Mouse (Mus musculus): ENCODE measurements around the gene Aes. TPM values are rescaled to one million over a fixed set of nuclear protein-coding genes. Genes with fewer than 3 reads are reported as not detected.

Aes gene
- polyA plus RNA-seq, 1 experiment from 2014 or later: 280 TPM

GRCm38 (mm10) chr10:81604019-81604967 is 45.0 kb downstream of the Aes start:
- ATAC-seq (ENCODE audit: low FRiP score): no peak
- no peak overlapping the region for H3K4me3 ChIP-seq (ENCODE audit: low read depth, low read length)
- peaks cover 16% of the 10 kb centered on the region for H3K27me3 ChIP-seq (ENCODE audit: control insufficient read depth, insufficient read depth, low read length)
- no peak for DNase-seq (ENCODE audit: low spot score)
- peaks cover 3% of the 10 kb centered on the region; the same call in 1 of the 2 replicates for H3K4me1 ChIP-seq (replicated peaks; ENCODE audit: control insufficient read depth, insufficient read depth, low read length)
- no peak overlapping the region for H3K4me2 ChIP-seq (replicated peaks; ENCODE audit: low read depth, low read length)
- no peaks in the 10 kb centered on the region for H3K9me3 ChIP-seq (ENCODE audit: control insufficient read depth, low read length)
- H3K27ac ChIP-seq (ENCODE audit: low read depth, low read length): no peak overlapping the region
- H3K9ac ChIP-seq (ENCODE audit: low read depth, low read length): no peak overlapping the region
- H3K36me3 ChIP-seq (ENCODE audit: control insufficient read depth, insufficient read depth, low read length): no peaks in the 10 kb centered on the region
- WGBS: 81% methylated on average over 12 of the region's 12 CpGs

DNA sequence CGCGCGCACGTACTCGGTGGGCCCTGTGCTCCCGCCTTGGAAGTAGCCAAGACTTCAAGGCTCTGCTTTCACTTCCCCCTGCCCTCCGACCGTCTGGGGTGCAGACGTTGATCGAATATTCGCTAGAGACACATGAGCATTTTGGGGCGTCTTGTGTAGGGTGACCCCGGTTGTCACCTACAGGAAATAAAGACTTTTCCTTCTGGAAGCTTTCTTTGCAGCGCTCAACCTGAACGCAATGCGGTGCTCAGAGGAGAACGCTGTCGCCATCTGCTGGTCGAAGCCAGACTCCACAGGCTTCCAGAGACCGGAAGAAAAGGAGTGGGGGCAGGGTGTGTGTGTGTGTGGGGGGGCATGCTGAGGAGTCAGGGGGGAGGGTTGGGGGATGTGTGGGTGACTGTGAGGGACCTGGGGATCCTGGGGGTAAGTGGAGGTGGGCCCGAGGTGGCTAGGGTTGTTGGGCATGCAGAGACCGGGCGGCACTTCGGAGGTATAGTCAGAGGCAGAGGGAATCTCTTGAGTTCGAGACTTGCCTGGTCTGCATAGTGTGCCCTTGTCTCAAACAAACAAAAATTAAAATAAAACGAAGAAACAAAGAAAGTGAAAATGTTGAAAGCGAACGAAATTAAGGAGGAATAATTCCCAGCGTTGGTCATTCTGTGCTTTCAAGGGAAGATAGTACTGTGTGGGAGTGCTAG is 45.8 kb downstream of the Aes start:
- peaks cover 9% of the 10 kb centered on the region for H3K27me3 ChIP-seq (ENCODE audit: control insufficient read depth, insufficient read depth, low read length)
- H3K9me3 ChIP-seq (ENCODE audit: control insufficient read depth, low read length): no peaks in the 10 kb centered on the region
- peak overlapping the region; percentile 76 for H3K27ac ChIP-seq (ENCODE audit: low read depth, low read length)
- peak; percentile 28; the same call in 1 of the 2 replicates for ATAC-seq (ENCODE audit: low FRiP score)
- DNase-seq (ENCODE audit: low spot score): peak; percentile 93
- H3K4me2 ChIP-seq (replicated peaks; ENCODE audit: low read depth, low read length): peak overlapping the region; percentile 50
- H3K9ac ChIP-seq (ENCODE audit: low read depth, low read length): no peak overlapping the region; the same call in 1 of the 2 replicates
- H3K4me1 ChIP-seq (replicated peaks; ENCODE audit: control insufficient read depth, insufficient read depth, low read length): peaks cover 3% of the 10 kb centered on the region; the same call in 1 of the 2 replicates
- 21% methylated on average over 29 of the region's 29 CpGs for WGBS
- no peaks in the 10 kb centered on the region for H3K36me3 ChIP-seq (ENCODE audit: control insufficient read depth, insufficient read depth, low read length)
- peak overlapping the region; percentile 43 for H3K4me3 ChIP-seq (ENCODE audit: low read depth, low read length)

DNA sequence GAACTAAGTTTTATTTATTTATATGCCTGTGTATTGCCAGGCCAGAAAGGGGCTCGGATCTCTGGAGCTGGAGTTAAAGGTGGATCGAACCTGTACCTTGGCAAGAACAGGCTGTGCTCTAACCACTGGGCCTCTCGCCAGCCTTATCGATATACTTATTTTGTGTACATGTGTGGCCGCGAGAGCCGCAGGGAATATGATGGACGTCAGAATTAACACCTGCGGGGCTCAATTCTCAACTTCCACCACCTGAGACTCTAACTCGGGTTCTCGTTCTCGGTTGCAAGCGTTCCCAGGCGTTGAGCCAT is 46.3 kb downstream of the Aes start:
- WGBS: 5% methylated on average over 14 of the region's 14 CpGs
- no peaks in the 10 kb centered on the region for H3K36me3 ChIP-seq (ENCODE audit: control insufficient read depth, insufficient read depth, low read length)
- peak overlapping the region; percentile 50 for H3K4me2 ChIP-seq (replicated peaks; ENCODE audit: low read depth, low read length)
- peaks cover 8% of the 10 kb centered on the region for H3K27me3 ChIP-seq (ENCODE audit: control insufficient read depth, insufficient read depth, low read length)
- DNase-seq (ENCODE audit: low spot score) (no peak), ATAC-seq (ENCODE audit: low FRiP score) (peak; percentile 10)
- H3K4me3 ChIP-seq (ENCODE audit: low read depth, low read length): peak overlapping the region; percentile 43
- peaks cover 2% of the 10 kb centered on the region; the same call in 1 of the 2 replicates for H3K4me1 ChIP-seq (replicated peaks; ENCODE audit: control insufficient read depth, insufficient read depth, low read length)
- peak overlapping the region; percentile 8 for H3K9ac ChIP-seq (ENCODE audit: low read depth, low read length)
- peak overlapping the region; percentile 76 for H3K27ac ChIP-seq (ENCODE audit: low read depth, low read length)
- H3K9me3 ChIP-seq (ENCODE audit: control insufficient read depth, low read length): no peaks in the 10 kb centered on the region

DNA sequence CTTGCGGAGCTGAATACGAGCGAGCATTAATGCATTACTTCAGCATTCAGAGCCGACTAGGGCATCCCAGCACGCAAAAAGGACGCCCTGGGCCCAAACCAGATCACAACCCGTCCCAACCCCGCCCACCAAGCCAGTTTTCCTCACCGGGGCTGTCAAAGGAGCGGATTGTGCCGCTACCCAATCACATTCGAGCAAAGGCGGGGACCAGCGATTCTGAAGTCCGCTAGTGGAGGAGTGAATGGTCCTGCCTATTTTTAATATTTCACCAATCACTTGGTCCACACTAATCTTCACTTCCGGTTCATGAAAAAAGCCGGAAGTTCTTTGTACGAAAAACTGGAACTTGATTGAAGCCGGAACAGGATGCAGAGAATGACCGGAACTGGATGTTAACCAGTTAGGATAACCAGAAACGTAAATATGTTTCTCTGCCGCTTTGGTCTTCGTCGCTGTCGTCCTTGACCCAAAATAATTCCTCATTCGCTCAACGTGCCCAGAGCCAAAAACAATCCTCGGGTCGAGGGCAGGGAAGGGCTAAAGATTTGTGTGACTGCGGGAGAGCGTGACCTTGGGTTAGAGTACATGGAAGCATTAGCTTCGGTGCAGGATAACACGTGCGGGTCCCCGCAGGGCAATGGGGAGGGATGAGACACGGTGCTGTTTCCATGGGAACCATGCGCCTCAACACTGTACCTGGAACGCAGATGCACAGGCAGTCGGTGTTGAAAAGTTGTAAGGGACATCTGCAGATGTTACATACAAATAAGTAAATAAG is 46.9 kb downstream of the Aes start, which contains the start of gene BC025920:
TSS of gene BC025920 (plus strand) at position 297 of the 778 bp plus-strand sequence.
- H3K4me3 ChIP-seq (ENCODE audit: low read depth, low read length): peak within 1 kb of the TSS; percentile 43
- peaks cover 8% of the 10 kb centered on the region; the same call in 1 of the 2 replicates for H3K27me3 ChIP-seq (ENCODE audit: control insufficient read depth, insufficient read depth, low read length)
- no peaks in the 10 kb centered on the region; the same call in 1 of the 2 replicates for H3K4me1 ChIP-seq (replicated peaks; ENCODE audit: control insufficient read depth, insufficient read depth, low read length)
- ATAC-seq (ENCODE audit: low FRiP score) (peak; percentile 85), DNase-seq (ENCODE audit: low spot score) (peak; percentile 92)
- peak within 1 kb of the TSS; percentile 74 for H3K4me2 ChIP-seq (replicated peaks; ENCODE audit: low read depth, low read length)
- H3K9ac ChIP-seq (ENCODE audit: low read depth, low read length): peak within 1 kb of the TSS; percentile 55
- WGBS: under 1% methylated on average over 39 of the region's 39 CpGs
- no peaks in the 10 kb centered on the region for H3K36me3 ChIP-seq (ENCODE audit: control insufficient read depth, insufficient read depth, low read length)
- no peaks in the 10 kb centered on the region for H3K9me3 ChIP-seq (ENCODE audit: control insufficient read depth, low read length)
- peak within 1 kb of the TSS; percentile 85 for H3K27ac ChIP-seq (ENCODE audit: low read depth, low read length)

- H3K4me2 ChIP-seq (replicated peaks; ENCODE audit: low read depth, low read length): no peak overlapping the region
- no peak overlapping the region for H3K4me3 ChIP-seq (ENCODE audit: low read depth, low read length)
- H3K27ac ChIP-seq (ENCODE audit: low read depth, low read length): no peak overlapping the region
- ATAC-seq (ENCODE audit: low FRiP score) (no peak), DNase-seq (ENCODE audit: low spot score) (no peak)
- H3K9ac ChIP-seq (ENCODE audit: low read depth, low read length): no peak overlapping the region
- no peaks in the 10 kb centered on the region for H3K4me1 ChIP-seq (replicated peaks; ENCODE audit: control insufficient read depth, insufficient read depth, low read length)
- H3K27me3 ChIP-seq (ENCODE audit: control insufficient read depth, insufficient read depth, low read length): no peaks in the 10 kb centered on the region
- H3K36me3 ChIP-seq (ENCODE audit: control insufficient read depth, insufficient read depth, low read length): no peaks in the 10 kb centered on the region
- H3K9me3 ChIP-seq (ENCODE audit: control insufficient read depth, low read length): no peaks in the 10 kb centered on the region
- WGBS: 80% methylated on average over 1 of the region's 1 CpGs
Observed at GRCm38 (mm10) chr10:81608308-81608707, 49.0 kb downstream of the Aes start.

DNA sequence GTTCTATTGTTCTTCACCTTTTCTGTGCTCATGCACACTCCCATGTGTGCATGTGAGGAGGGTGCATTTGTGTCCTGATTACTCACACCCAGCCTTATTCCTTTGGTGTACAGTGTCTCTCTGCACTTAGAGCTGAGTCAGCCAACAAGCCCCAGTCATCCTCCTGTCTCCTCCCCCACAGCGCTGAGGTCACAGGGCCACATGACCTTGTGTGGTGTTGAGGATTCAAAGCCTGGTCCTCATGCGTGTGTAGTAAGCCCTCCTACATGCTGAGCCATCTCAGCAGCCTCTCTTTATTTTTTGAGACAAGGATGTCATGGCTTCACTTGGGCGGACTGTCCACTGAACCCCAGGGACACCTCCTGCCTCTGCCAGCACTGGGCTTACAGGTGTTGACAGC is 53.5 kb downstream of the Aes start:
- no peaks in the 10 kb centered on the region for H3K4me1 ChIP-seq (replicated peaks; ENCODE audit: control insufficient read depth, insufficient read depth, low read length)
- ATAC-seq (ENCODE audit: low FRiP score) (no peak), DNase-seq (ENCODE audit: low spot score) (no peak)
- H3K4me2 ChIP-seq (replicated peaks; ENCODE audit: low read depth, low read length): no peak overlapping the region
- no peak overlapping the region for H3K4me3 ChIP-seq (ENCODE audit: low read depth, low read length)
- WGBS: 66% methylated on average over 3 of the region's 3 CpGs
- no peaks in the 10 kb centered on the region for H3K9me3 ChIP-seq (ENCODE audit: control insufficient read depth, low read length)
- H3K9ac ChIP-seq (ENCODE audit: low read depth, low read length): no peak overlapping the region
- H3K27ac ChIP-seq (ENCODE audit: low read depth, low read length): no peak overlapping the region
- H3K36me3 ChIP-seq (ENCODE audit: control insufficient read depth, insufficient read depth, low read length): no peaks in the 10 kb centered on the region
- no peaks in the 10 kb centered on the region for H3K27me3 ChIP-seq (ENCODE audit: control insufficient read depth, insufficient read depth, low read length)

DNA sequence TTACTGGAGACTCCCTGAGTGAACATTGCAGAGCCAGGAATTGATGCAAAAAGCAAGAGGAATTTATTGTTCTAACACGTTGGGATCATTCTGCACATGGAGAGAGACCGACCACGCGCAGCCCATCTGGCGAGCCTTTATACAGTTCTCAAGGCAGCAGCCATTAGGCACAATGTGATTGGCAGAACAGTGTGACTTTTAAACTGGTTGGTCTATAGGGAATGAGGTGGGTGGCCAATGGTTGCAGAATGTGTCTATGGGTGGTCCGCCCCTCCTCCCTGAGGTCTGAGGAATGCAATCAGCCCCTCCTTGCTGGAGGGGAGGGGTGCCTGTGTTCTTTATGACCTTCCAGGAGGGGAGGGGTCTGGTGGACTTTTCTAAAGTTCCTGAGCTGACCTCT is 56.2 kb downstream of the Aes start:
- no peak for ATAC-seq (ENCODE audit: low FRiP score)
- no peak for DNase-seq (ENCODE audit: low spot score)
- 66% methylated on average over 6 of the region's 6 CpGs for WGBS

More for the DNA sequence above, 56.2 kb downstream of the Aes start:
- Histone ChIP-seq H3K9me3 (ENCODE audit: control insufficient read depth, low read length) (no peaks in the 10 kb centered on the region), H3K9ac (ENCODE audit: low read depth, low read length) (no peak overlapping the region), H3K4me2 (replicated peaks; ENCODE audit: low read depth, low read length) (no peak overlapping the region), H3K4me3 (ENCODE audit: low read depth, low read length) (no peak overlapping the region), H3K4me1 (replicated peaks; ENCODE audit: control insufficient read depth, insufficient read depth, low read length) (no peaks in the 10 kb centered on the region), H3K27me3 (ENCODE audit: control insufficient read depth, insufficient read depth, low read length) (no peaks in the 10 kb centered on the region), H3K27ac (ENCODE audit: low read depth, low read length) (no peak overlapping the region), H3K36me3 (ENCODE audit: control insufficient read depth, insufficient read depth, low read length) (no peaks in the 10 kb centered on the region)

Measured in hindbrain, embryonic 11.5 days (tissue).